Mouse (Mus musculus): ENCODE data around the gene Opcml.

Opcml gene

GRCm38 (mm10) chr9:28319021-28319755, 528.6 kb downstream of the Opcml start:
- DNase-seq (ENCODE audit: low spot score in 2 of 2), result no peak

GRCm38 (mm10) chr9:28319802-28320201, 529.2 kb downstream of the Opcml start:
- no peak for DNase-seq (ENCODE audit: low spot score in 2 of 2)

GRCm38 (mm10) chr9:28327985-28328384, 537.4 kb downstream of the Opcml start:
- no peak for DNase-seq (ENCODE audit: low spot score in 2 of 2)

- DNase-seq (ENCODE audit: low spot score in 2 of 2), result no peak
Observed at GRCm38 (mm10) chr9:28328434-28328833, 537.9 kb downstream of the Opcml start.

- no peak for DNase-seq (ENCODE audit: low spot score in 2 of 2)
Observed at GRCm38 (mm10) chr9:28329477-28329876, 538.9 kb downstream of the Opcml start.

GRCm38 (mm10) chr9:28336511-28337208, 546.1 kb downstream of the Opcml start:
- DNase-seq (ENCODE audit: low spot score in 2 of 2), result peak; percentile 39 to 44

- DNase-seq (ENCODE audit: low spot score in 2 of 2), result no peak
Observed at GRCm38 (mm10) chr9:28337837-28338236, 547.3 kb downstream of the Opcml start.

GRCm38 (mm10) chr9:28354978-28355377, 564.4 kb downstream of the Opcml start:
- no peak for DNase-seq (ENCODE audit: low spot score in 2 of 2)

GRCm38 (mm10) chr9:28357946-28358345, 567.4 kb downstream of the Opcml start:
- DNase-seq (ENCODE audit: low spot score in 2 of 2), result no peak

- DNase-seq (ENCODE audit: low spot score in 2 of 2), result no peak
Observed at GRCm38 (mm10) chr9:28360691-28361090, 570.1 kb downstream of the Opcml start.

- no peak for DNase-seq (ENCODE audit: low spot score in 2 of 2)
Observed at GRCm38 (mm10) chr9:28364473-28365159, 574.0 kb downstream of the Opcml start.

- no peak for DNase-seq (ENCODE audit: low spot score in 2 of 2)
Observed at GRCm38 (mm10) chr9:28365160-28365473, 574.5 kb downstream of the Opcml start.

- DNase-seq (ENCODE audit: low spot score in 2 of 2), result peak; percentile 35 to 46
Observed at GRCm38 (mm10) chr9:28386527-28387175, 596.1 kb downstream of the Opcml start.

GRCm38 (mm10) chr9:28395222-28395621, 604.6 kb downstream of the Opcml start:
- no peak for DNase-seq (ENCODE audit: low spot score in 2 of 2)

GRCm38 (mm10) chr9:28395638-28396037, 605.1 kb downstream of the Opcml start:
- DNase-seq (ENCODE audit: low spot score in 2 of 2), result no peak

- DNase-seq (ENCODE audit: low spot score in 2 of 2), result peak; percentile 57 to 65
Observed at GRCm38 (mm10) chr9:28402770-28403650, 612.4 kb downstream of the Opcml start.

GRCm38 (mm10) chr9:28403831-28404562, 613.4 kb downstream of the Opcml start:
- DNase-seq (ENCODE audit: low spot score in 2 of 2), result peak; percentile 67 to 70

- no peak for DNase-seq (ENCODE audit: low spot score in 2 of 2)
Observed at GRCm38 (mm10) chr9:28404616-28405015, 614.0 kb downstream of the Opcml start.

- no peak for DNase-seq (ENCODE audit: low spot score in 2 of 2)
Observed at GRCm38 (mm10) chr9:28405816-28406215, 615.2 kb downstream of the Opcml start.

GRCm38 (mm10) chr9:28420808-28421207, 630.2 kb downstream of the Opcml start:
- no peak for DNase-seq (ENCODE audit: low spot score in 2 of 2)

- DNase-seq (ENCODE audit: low spot score in 2 of 2), result no peak
Observed at GRCm38 (mm10) chr9:28423407-28423806, 632.8 kb downstream of the Opcml start.
